Mouse (Mus musculus) stomach, postnatal 0 days (tissue): Measurements from ENCODE around the gene 4930590J08Rik. TPM values are rescaled to one million over a fixed set of nuclear protein-coding genes. Genes with fewer than 3 reads are reported as not detected.

Source experiments
- ATAC-seq: fragments of 200-750 bp; cut with Nextera tagmentation; 2 replicates; pipeline ENCODE4 v1.8.0; 2017; ENCODE audit not compliant: low FRiP score, low TSS enrichment
- DNase-seq: peaks from one replicate; pipeline ENCODE4 v3.0.0-alpha.2; 2016; ENCODE audit warnings: low spot score
- H3K27ac ChIP-seq: fragments of 300-500 bp; sonication (generic); replicated peaks from 2 replicates; pipeline ENCODE4 v1.5.1; 2014; ENCODE audit warnings: mild to moderate bottlenecking, control low read depth
- H3K27me3 ChIP-seq: fragments of 300-500 bp; sonication (generic); 2 replicates; pipeline ENCODE4 v1.6.1; 2014; ENCODE audit warnings: low read length; ENCODE audit not compliant: control insufficient read depth, insufficient read depth
- H3K36me3 ChIP-seq: fragments of 300-500 bp; sonication (generic); 2 replicates; pipeline ENCODE4 v1.6.1; 2014; ENCODE audit warnings: low read length, mixed read lengths; ENCODE audit not compliant: control insufficient read depth, insufficient read depth
- H3K4me1 ChIP-seq: fragments of 300-500 bp; sonication (generic); replicated peaks from 2 replicates; pipeline ENCODE4 v1.6.1; 2014; ENCODE audit warnings: antibody characterized with exemption; ENCODE audit not compliant: control insufficient read depth, insufficient read depth
- H3K4me2 ChIP-seq: fragments of 300-500 bp; sonication (generic); replicated peaks from 2 replicates; pipeline ENCODE4 v1.6.1; 2014; ENCODE audit warnings: low read depth, mild to moderate bottlenecking, control low read depth, moderate library complexity
- H3K4me3 ChIP-seq: fragments of 300-500 bp; sonication (generic); 2 replicates; pipeline ENCODE4 v1.5.1; 2014; ENCODE audit warnings: low read depth, low read length, control low read depth
- H3K9ac ChIP-seq: fragments of 300-500 bp; sonication (generic); 2 replicates; pipeline ENCODE4 v1.6.1; 2014; ENCODE audit warnings: mild to moderate bottlenecking, low read length, control low read depth, mixed read lengths
- H3K9me3 ChIP-seq: fragments of 300-500 bp; sonication (generic); 2 replicates; pipeline ENCODE4 v1.6.1; 2016; ENCODE audit warnings: low read length; ENCODE audit not compliant: control insufficient read depth
- CTCF ChIP-seq: IDR thresholded peaks from 2 replicates; pipeline ENCODE4 v1.5.1; 2016; ENCODE audit warnings: antibody characterized with exemption, low read depth, mild to moderate bottlenecking, moderate library complexity
- EP300 ChIP-seq: optimal IDR thresholded peaks from 2 replicates; pipeline ENCODE3; 2016; ENCODE audit warnings: antibody characterized with exemption
- WGBS: fragments of 180-500 bp; shearing (Covaris S2); extraction: QIAGEN DNeasy Blood & Tissue Kit; methylation state at CpG from one replicate; pipeline ENCODE4 v1.1.7; 2014; 5-methylcytosine and 5-hydroxymethylcytosine counted together
- polyA plus RNA-seq: library from polyadenylated mRNA; unstranded; fragments of >200 nt; fragmentation: Nextera tagmentation; extraction: Ambion mirVana; gene quantifications from 2 replicates; pipeline ENCODE4 v1.2.1, GENCODE M21; 2015

4930590J08Rik gene
- polyA plus RNA-seq, 1 experiment from 2014 or later, result 0.06 TPM

DNA sequence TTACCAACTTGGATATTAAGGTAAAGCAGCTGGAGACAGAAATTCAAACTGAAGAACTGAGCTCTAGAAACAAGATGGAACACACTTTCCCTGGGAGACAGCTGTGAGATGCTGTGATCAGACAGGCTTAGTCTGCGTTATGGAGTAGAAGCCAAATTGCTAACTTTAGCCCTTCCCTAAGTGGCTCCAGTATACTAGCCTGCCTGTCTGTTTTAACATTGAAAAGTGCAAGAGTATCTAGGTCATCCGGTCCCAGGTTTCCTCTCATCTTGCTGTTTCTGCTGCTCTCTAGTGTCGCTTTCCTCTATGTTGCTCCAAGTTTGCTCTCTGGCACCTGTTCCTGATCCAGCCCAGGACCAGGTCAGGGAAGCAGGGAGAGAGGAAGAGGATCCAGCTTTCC, 5.8 kb upstream of the 4930590J08Rik start:
- TF ChIP-seq EP300, result no peak
- TF ChIP-seq CTCF, result no peak
- DNase-seq, result no peak
- Histone ChIP-seq H3K4me1 (no peaks in the 10 kb centered on the region), H3K4me2 (no peak overlapping the region), H3K27me3 (no peaks in the 10 kb centered on the region), H3K36me3 (peaks cover 29% of the 10 kb centered on the region), H3K9me3 (no peaks in the 10 kb centered on the region), H3K9ac (no peak overlapping the region), H3K4me3 (no peak overlapping the region), H3K27ac (no peak overlapping the region)
- WGBS, result 93% methylated on average over 3 of the region's 3 CpGs
- ATAC-seq, result no peak

DNA sequence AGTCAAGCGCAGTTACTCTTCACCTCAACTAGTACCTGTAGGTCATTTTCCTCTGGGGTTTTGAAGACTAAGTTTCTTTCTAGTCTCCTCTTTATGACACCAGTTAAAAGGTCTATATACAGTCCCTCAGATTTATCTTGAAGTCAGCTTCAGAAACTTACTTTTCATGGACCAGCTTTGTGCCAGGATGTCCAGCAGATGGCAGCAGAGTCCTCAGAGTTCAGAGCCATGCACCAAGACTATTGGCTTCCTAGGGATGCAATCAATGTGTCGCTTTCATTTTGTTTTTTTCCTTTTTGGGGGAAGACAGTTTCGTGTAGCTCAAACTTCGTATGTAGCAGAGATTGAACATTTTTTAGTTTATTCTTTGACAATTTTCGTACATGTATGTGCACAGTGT, 1.1 kb upstream of the 4930590J08Rik start:
- WGBS, result 28% methylated on average over 5 of the region's 5 CpGs
- Histone ChIP-seq H3K4me1 (no peaks in the 10 kb centered on the region), H3K27ac (no peak overlapping the region), H3K4me2 (no peak overlapping the region), H3K9me3 (no peaks in the 10 kb centered on the region), H3K27me3 (no peaks in the 10 kb centered on the region), H3K4me3 (no peak overlapping the region), H3K9ac (no peak overlapping the region), H3K36me3 (peaks cover 22% of the 10 kb centered on the region)
- peak; percentile 79 for DNase-seq
- peak; percentile 61; the same call in 1 of the 2 replicates for ATAC-seq
- peak; percentile 98 for TF ChIP-seq CTCF
- no peak for TF ChIP-seq EP300

DNA sequence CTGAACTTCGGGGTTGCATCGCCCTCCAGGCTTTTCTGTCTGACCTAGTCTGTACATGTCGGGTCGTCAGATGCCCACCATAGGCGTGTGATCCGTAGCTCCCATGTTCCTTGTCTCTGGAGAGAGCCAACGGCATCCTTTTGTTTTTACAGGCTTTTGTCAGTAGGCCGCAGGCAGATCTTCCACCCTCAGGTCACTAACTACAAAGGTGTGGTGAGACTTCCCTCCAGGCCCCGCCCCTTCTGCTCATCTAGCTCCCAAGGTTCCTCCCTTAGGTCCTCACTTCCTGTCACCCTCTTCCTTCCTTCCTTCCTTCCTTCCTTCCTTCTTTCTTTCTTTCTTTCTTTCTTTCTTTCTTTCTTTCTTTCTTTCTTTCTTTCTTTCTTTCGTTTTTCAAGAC, 11.4 kb downstream of the 4930590J08Rik start:
- WGBS, result 85% methylated on average over 10 of the region's 10 CpGs
- H3K9ac ChIP-seq, result no peak overlapping the region
- no peak overlapping the region for H3K27ac ChIP-seq
- H3K4me2 ChIP-seq, result no peak overlapping the region
- ATAC-seq (no peak), DNase-seq (no peak)
- no peak for TF ChIP-seq CTCF
- TF ChIP-seq EP300, result no peak
- no peak overlapping the region for H3K4me3 ChIP-seq
- no peaks in the 10 kb centered on the region for H3K9me3 ChIP-seq
- no peaks in the 10 kb centered on the region for H3K27me3 ChIP-seq
- no peaks in the 10 kb centered on the region for H3K36me3 ChIP-seq
- no peaks in the 10 kb centered on the region for H3K4me1 ChIP-seq

DNA sequence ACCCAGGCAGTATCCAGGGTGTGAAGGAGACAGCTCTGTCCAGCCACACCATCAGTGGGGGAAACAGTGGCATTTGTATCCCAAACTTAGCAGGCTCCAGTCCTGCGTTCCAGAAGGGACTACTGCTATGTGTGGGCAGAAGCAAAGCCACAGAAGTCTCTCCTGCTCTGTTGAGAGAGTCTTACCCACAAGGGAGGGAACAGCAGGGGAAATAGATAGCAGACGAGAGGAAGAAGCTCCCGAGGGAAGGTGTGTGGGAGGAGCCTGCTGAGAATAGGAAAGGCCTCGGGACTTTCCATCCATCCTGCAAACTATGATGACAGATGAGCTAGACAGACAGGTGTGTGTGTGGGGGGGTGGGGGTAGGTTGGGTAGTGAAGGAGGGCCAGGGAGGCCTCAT, 14.7 kb downstream of the 4930590J08Rik start:
- Histone ChIP-seq H3K4me1 (no peaks in the 10 kb centered on the region), H3K27ac (no peak overlapping the region), H3K4me2 (no peak overlapping the region), H3K36me3 (no peaks in the 10 kb centered on the region), H3K9ac (no peak overlapping the region), H3K27me3 (no peaks in the 10 kb centered on the region), H3K4me3 (no peak overlapping the region), H3K9me3 (no peaks in the 10 kb centered on the region)
- no peak for TF ChIP-seq CTCF
- TF ChIP-seq EP300, result no peak
- 36% methylated on average over 4 of the region's 4 CpGs for WGBS
- no peak for ATAC-seq
- DNase-seq, result no peak

DNA sequence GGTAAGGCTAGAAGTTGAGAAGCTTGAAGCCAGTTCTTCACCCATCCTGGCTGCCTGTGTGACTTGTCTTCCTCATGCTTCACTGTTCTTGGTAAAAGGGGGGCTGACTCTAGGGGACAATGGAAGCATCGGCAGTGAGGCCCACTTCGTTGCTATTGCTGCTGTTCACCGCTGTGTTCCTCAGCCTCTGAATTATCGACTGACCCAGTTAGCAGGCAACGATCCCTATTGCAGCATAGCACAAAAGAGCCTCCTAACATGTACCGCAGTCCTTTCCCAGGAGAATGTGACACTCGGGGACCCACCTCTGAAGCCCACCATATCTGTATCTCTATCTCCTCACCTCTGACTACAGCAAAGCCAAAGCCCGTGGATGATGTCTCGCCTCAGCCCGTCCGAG, 15.1 kb downstream of the 4930590J08Rik start:
- WGBS, result 82% methylated on average over 11 of the region's 11 CpGs
- Histone ChIP-seq H3K36me3 (no peaks in the 10 kb centered on the region), H3K27me3 (no peaks in the 10 kb centered on the region), H3K4me1 (no peaks in the 10 kb centered on the region), H3K9me3 (no peaks in the 10 kb centered on the region), H3K9ac (no peak overlapping the region), H3K27ac (no peak overlapping the region), H3K4me2 (no peak overlapping the region), H3K4me3 (no peak overlapping the region)
- TF ChIP-seq CTCF, result no peak
- no peak for TF ChIP-seq EP300
- DNase-seq, result no peak
- no peak for ATAC-seq

DNA sequence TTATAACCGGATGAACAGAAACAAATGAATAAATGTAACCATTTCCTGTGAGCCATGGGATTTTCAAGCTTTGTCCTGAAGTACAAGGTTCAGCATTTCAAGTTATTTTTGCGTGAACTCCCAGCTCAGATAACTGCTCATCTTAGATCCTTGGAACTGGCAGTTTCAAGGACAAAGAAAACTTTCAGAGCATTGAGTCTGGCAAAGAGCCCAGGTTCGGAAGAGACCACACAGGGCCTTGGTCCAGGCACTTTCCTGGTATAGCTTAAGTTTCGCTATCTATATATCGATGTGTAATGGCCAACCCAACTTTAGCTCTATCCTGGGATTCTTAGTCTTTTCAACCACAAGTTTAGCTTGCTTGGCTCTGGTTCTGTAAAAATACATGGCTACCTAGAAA, 28.6 kb downstream of the 4930590J08Rik start:
- Histone ChIP-seq H3K27ac (no peak overlapping the region), H3K4me1 (no peaks in the 10 kb centered on the region), H3K9me3 (no peaks in the 10 kb centered on the region), H3K4me3 (no peak overlapping the region), H3K27me3 (no peaks in the 10 kb centered on the region), H3K36me3 (no peaks in the 10 kb centered on the region), H3K4me2 (no peak overlapping the region), H3K9ac (no peak overlapping the region)
- no peak for ATAC-seq
- no peak for DNase-seq
- 53% methylated on average over 5 of the region's 5 CpGs for WGBS
- no peak for TF ChIP-seq EP300
- TF ChIP-seq CTCF, result no peak
